Mouse (Mus musculus): Measurements from ENCODE around the gene Spred3.
"Not testable (repeated sequence)": the region's sequence is repeated elsewhere in the genome, so short reads cannot be mapped to it uniquely, and the experiment has no call there.

Spred3 gene

DNA sequence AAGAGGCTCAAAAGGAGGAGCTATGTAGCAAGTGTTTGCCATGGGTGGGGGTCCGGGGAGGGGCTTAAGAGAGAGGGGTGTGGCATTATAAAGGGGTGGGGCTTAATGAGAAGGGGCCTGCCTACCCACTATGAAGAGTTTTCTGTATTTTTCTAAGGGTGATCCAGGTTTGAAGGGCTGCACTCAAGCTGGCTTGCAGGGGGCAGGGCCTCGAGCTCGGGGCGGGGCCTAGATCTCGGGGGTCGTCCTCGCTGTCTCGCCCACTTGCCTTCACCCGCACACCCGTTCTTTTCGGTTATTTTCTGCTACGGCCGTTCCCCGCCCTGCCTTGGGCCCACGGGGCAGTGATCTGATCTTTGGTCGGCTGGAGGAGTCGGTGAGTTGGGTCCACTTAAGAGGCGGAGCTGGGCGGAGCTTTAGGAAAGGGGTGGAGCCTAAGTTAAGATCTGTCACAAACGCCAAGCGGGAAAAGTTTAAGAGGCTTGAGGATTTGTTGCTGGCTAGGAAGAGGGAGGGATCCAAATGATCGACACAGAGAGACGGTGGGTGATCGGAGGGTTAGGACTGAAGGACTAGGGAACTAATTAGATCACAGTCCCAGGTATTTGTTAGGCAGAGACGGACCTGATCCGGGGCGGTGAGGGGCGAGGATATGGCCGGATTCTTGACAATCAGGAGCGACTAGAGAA, at the start of gene Spred3, which contains the start of gene Ggn:
Spred3 (minus strand) TSS at position 346 of the 689 bp plus-strand sequence.
Ggn (plus strand) TSS at position 145 of the 689 bp plus-strand sequence.
- DNase-seq (ENCODE audit: low read depth, low spot score): peak; percentile 75

DNA sequence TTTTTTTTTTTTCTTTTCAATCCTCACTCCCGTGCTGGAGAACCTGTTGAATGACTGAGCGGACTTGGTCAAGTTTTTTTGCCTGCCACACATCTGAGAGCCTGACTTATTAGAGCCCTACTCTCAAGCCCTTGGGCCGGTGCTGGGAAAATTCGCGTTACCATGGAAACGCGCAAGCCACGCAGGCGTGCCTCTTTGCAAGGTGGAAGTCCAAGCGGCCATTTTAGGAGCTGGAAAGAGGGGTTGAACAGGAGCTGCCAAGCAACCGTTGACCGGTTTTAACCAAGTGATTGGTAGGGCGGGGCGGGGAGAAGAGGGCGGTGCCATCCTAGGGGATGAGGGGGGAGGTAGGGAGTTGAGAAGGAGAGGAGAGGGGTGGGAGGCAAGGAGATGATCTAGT, 44.6 kb upstream of the Spred3 start:
- no peak for DNase-seq (ENCODE audit: low read depth, low spot score)

- no peak for DNase-seq (ENCODE audit: low read depth, low spot score)
These were observed 44.0 kb upstream of the Spred3 start for GRCm38 (mm10) chr7:29214236-29214635.

DNA sequence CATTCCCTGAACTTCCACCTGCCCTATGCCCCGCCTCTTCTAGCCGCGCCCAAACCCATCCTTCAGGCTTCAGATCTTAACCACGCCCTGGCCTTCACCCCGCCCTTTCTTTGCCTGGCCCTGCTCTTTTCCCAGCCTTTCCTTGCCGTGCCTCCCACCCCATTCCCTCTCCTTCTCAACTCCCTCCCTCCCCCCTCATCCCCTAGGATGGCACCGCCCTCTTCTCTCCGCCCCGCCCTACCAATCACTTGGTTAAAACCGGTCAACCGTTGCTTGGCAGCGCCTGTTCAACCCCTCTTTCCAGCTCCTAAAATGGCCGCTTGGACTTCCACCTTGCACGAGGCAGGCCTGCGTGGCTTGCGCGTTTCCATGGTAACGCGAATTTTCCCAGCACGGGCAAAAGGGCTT, 43.5 kb upstream of the Spred3 start, which contains the start of gene Catsperg1:
Catsperg1 (minus strand) TSS at position 361 of the 408 bp plus-strand sequence.
- DNase-seq (ENCODE audit: low read depth, low spot score): peak; percentile 65

DNA sequence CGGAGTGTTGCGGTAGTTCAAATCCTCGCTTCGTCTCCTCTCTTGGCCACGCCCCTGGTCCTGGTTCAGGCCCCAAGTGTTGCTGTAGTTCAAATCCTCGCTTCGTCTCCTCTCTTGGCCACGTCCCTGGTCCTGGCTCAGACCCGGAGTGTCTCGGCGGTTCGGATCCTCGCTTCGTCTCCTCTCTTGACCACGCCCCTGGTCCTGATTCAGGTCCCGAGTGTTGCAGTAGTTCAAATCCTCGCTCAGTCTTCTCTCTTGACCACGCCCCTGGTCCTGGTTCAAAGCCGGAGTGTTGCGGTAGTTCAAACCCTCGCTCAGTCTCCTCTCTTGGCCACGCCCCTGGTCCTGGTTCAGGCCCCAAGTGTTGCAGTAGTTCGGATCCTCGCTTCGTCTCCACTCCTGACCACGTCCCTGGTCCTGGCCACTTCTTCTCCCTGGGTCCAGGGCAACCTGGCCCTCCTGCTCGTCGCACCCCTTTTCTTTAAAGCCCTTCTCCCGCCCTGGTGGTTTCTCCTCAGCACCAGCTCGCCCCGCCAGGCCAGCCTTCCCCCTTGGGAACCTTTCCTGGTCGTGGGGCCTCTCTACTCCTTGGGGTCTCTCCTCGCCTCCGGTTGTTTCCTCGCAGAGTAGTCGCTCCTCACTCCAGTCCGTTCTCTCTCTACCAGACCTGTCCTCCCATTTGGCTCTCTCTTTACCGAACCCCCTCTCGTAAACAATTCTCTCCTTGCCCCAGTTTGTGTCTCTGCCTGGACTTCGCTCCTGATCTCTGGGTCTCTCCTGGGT, 42.8 kb upstream of the Spred3 start:
- DNase-seq (ENCODE audit: low read depth, low spot score): not testable (repeated sequence)

DNA sequence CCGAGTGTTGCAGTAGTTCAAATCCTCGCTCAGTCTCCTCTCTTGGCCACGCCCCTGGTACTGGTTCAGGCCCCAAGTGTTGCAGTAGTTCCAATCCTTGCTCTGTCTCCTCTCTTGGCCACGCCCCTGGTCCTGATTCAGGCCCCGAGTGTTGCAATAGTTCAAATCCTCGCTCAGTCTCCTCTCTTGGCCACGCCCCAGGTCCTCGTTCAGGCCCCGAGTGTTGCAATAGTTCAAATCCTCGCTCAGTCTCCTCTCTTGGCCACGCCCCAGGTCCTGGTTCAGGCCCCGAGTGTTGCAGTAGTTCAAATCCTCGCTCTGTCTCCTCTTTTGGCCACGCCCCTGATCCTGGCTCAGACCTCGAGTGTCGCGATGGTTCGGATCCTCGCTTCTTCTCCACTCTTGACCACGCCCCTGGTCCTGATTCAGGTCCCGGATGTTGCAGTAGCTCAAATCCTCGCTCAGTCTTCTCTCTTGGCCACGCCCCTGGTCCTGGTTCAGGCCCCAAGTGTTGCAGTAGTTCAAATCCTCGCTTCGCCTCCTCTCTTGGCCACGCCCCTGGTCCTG, 42.1 kb upstream of the Spred3 start:
- DNase-seq (ENCODE audit: low read depth, low spot score): no peak

- DNase-seq (ENCODE audit: low read depth, low spot score): peak; percentile 58
These were observed 41.4 kb upstream of the Spred3 start for GRCm38 (mm10) chr7:29211415-29212198.

DNA sequence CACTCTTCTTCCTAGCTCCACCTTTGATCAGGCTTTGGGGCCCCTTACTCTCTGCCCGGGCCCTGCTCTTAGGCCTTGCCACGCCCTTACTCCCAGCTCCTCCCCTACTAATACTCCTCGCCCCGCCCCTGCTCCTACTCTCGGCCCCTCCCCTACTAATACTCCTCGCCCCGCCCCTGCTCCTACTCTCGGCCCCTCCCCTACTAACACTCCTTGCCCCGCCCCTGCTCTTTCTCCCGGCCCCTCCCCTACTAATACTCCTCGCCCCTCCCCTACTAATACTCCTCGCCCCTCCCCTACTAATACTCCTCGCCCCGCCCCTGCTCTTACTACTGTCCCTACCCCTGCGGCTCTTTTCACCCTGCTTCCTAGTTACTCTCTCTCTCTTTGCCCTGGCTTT, 40.8 kb upstream of the Spred3 start:
- DNase-seq (ENCODE audit: low read depth, low spot score): not testable (repeated sequence)

DNA sequence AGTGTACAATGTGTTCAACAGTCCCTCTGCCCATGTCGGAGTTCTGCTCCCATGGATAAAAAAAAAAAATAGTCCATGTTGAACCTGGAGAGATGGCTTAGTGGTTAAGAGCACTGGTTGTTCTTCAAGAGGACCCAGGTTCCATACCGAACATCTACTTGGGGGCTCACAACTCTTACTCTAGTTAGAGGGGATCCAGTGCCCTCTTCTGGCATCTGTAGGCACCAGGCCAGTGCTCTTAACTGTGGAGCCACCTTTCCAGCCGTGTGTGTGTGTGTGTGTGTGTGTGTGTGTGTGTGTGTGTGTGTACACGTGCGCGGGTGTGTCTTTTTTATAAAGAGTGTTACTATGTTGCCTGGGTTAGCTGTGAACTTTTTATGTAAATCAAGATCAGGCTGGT, 32.4 kb upstream of the Spred3 start:
- no peak for DNase-seq (ENCODE audit: low read depth, low spot score)

- not testable (repeated sequence) for DNase-seq (ENCODE audit: low read depth, low spot score)
These were observed 24.0 kb upstream of the Spred3 start for GRCm38 (mm10) chr7:29194230-29194629.

DNA sequence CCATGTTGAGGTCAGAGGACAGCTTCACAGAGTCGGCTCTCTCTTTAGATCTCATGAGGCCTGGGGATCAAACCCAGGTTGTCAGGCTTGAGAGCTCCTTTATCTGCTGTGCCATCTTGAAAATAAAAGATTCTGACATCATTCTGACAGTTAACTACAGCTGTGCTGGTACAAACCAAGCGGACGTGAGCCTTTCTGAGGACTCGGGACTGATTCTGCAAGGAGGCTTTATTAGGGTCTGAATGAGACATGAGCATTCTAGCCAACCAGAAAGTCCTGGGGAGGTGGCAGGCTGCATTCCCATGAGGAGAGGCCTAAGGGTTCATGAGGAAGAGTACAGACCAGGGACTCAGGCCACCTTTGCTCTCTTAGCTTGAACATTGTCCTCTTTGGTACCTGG, 11.1 kb upstream of the Spred3 start:
- DNase-seq (ENCODE audit: low read depth, low spot score): not testable (repeated sequence)

DNA sequence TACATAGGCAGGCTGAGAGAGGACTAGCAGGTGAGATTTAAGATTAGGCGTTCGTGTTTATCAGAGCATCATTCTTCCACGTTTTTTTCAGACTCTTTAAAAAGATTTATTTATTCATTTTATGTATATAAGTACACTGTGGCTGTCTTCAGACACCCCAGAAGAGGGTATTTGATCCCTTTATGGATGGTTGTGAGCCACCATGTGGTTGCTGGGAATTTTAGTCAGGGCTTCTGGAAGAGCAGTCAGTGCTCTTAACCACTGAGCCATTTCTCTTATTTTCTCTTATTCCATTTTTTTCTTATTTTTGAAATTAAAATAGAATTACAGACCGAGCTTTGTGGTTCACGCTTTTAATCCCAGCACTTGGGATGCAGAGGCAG, 10.6 kb upstream of the Spred3 start:
- no peak for DNase-seq (ENCODE audit: low read depth, low spot score)

GRCm38 (mm10) chr7:29180077-29180853, 10.1 kb upstream of the Spred3 start, which contains the start of gene Psmd8:
Gene Psmd8 (minus strand): TSS chr7:29180701.
- peak; percentile 99 for DNase-seq (ENCODE audit: low read depth, low spot score)

DNA sequence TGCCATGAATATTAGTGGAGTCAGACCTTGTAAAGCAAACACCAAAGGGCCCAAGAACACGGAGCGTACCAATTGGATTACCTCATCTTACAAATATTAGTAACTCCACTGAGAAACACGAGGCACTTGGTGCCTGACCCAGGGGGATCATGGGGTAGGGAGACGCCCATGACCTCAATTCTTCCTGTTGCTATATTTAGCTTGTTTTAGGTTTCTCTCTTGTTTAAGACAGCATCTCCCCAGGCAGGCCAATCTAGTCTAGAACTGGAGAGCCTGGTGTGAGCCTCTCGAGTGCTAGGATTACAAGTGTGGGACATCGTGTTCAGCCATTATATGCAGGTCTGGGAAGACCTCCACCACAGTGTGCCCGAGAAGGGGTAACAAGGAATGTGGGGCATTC, 9.1 kb upstream of the Spred3 start:
- no peak for DNase-seq (ENCODE audit: low read depth, low spot score)

- DNase-seq (ENCODE audit: low read depth, low spot score): no peak
These were observed 7.9 kb upstream of the Spred3 start for GRCm38 (mm10) chr7:29178106-29178505.

DNA sequence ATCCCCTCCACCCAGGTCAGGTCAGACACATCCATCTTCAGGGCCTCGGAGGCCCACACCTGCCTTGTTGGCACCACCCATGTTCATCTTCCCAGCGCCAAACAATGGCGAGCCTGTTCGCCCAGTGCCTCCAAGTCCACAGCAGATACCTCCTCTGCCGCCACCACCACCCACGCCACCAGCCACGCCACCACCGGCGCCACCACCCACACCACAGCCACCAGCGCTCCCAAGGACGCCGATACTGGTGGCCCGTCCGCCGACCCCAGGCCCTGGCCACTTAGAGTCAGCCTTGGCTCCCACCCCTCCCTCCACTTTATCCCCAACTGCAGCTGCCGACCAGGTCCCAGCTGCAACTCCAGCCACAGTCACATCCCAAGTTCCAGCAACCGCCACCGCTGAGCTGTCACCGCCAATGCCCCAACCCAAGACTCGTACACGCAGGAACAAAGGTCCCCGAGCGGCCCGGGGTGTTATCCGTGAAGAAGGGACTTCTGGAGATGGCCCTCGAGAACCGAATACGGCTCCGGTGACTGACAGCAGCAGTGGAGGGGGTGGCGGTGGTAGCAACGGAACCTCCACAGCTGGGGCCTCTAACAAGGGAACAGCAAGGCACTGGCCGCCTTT, 2.3 kb upstream of the Spred3 start:
- no peak for DNase-seq (ENCODE audit: low read depth, low spot score)

DNA sequence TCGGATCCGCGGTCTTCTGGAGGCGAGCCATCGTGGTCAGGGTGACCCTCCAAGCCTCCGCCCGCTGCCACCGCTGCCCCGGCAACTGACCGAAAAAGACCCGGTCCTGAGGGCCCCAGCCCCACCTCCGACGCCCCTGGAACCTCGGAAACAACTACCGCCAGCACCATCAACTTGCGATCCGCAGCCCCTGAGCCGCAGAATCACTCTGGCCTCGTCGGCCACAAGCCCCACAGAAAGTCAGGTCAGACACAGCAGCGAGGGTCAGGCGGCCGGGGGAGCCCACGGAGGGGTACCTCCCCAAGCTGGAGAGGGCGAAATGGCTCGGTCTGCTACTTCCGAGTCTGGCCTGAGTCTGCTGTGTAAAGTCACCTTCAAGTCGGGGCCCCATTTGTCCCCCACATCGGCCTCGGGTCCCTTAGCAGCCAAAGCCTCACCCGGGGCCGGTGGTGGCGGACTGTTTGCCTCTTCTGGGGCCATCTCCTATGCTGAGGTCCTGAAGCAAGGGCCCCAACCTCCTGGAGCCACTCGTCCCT, 1.4 kb upstream of the Spred3 start:
- no peak for DNase-seq (ENCODE audit: low read depth, low spot score)

DNA sequence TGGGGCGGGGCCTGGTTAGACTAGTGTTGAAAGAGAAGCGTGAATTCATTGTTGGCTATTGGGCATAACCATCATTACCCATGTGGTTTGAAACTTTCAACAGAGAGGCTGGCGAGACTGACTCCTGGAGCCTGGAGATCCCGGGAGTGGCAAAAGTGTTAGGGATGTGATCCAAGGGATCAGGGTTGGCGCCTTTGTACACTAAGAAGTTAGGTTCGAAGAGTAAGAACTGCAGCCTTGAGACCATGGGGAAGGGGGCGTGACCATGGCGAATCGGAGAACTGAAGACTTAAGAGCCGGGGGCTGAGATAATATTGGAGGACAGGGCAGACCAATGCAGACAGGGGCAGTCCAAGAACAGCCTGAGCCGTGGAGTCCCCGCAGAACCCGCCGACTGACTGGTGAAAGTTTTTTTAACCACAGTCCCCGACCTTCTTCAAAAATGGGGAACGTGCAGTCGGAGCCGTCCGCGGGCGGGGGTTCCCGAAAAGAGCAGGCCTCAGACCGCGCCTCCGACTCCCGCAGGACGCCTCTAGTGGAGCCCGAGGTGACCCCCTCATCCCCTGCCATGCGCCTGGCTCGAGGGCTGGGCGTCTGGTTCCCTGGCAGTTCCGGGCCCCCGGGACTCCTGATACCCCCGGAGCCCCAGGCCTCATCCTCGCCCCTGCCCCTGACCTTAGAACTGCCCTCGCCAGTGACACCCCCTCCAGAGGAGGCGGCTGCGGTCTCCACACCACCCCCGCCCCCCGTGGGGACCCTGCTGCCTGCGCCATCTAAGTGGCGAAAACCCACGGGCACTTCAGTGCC, 747 bp upstream of the Spred3 start:
- no peak for DNase-seq (ENCODE audit: low read depth, low spot score)
